Mouse (Mus musculus) liver, postnatal 0 days (tissue): Measurements from ENCODE around the gene Comp. TPM values are rescaled to one million over a fixed set of nuclear protein-coding genes. Genes with fewer than 3 reads are reported as not detected.

Experiments used
- ATAC-seq: fragments of 200-750 bp; cut with Nextera tagmentation; 2 replicates; pipeline ENCODE4 v1.8.0; 2017; ENCODE audit warnings: mild to moderate bottlenecking, moderate library complexity
- DNase-seq: peaks from one replicate; pipeline ENCODE4 v3.0.0-alpha.2; 2016
- H3K27ac ChIP-seq: fragments of 300-500 bp; sonication (generic); 2 replicates; pipeline ENCODE4 v1.5.1; 2014; ENCODE audit warnings: antibody characterized with exemption, moderate library complexity, mild to moderate bottlenecking, low read depth
- H3K27me3 ChIP-seq: fragments of 300-500 bp; sonication (generic); 2 replicates; pipeline ENCODE4 v1.6.1; 2014; ENCODE audit warnings: low read length, control low read depth, mixed read lengths; ENCODE audit not compliant: insufficient read depth
- H3K36me3 ChIP-seq: fragments of 300-500 bp; sonication (generic); replicated peaks from 2 replicates; pipeline ENCODE4 v1.6.1; 2014; ENCODE audit warnings: mild to moderate bottlenecking, control low read depth, low read length, moderate library complexity, mixed read lengths; ENCODE audit not compliant: insufficient read depth
- H3K4me1 ChIP-seq: fragments of 300-500 bp; sonication (generic); 2 replicates; pipeline ENCODE4 v1.6.1; 2014; ENCODE audit warnings: antibody characterized with exemption, mild to moderate bottlenecking, control low read depth; ENCODE audit not compliant: insufficient read depth
- H3K4me2 ChIP-seq: fragments of 300-500 bp; sonication (generic); 2 replicates; pipeline ENCODE4 v1.6.1; 2014; ENCODE audit warnings: low read depth, mild to moderate bottlenecking, low read length, moderate library complexity, mixed read lengths
- H3K4me3 ChIP-seq: fragments of 300-500 bp; sonication (generic); 2 replicates; pipeline ENCODE4 v1.5.1; 2014; ENCODE audit warnings: low read depth, low read length
- H3K9ac ChIP-seq: fragments of 300-500 bp; sonication (generic); replicated peaks from 2 replicates; pipeline ENCODE4 v1.6.1; 2014; ENCODE audit warnings: mild to moderate bottlenecking, moderate library complexity
- H3K9me3 ChIP-seq: fragments of 300-500 bp; sonication (generic); 2 replicates; pipeline ENCODE4 v1.6.1; 2016; ENCODE audit warnings: mild to moderate bottlenecking, control low read depth, low read length, mixed read lengths
- CTCF ChIP-seq: sonication (generic); IDR thresholded peaks from 2 replicates; pipeline ENCODE4 v1.5.1; 2016; ENCODE audit warnings: antibody characterized with exemption, low read depth
- EP300 ChIP-seq: IDR thresholded peaks from 2 replicates; pipeline ENCODE4 v1.6.1; 2016; ENCODE audit warnings: antibody characterized with exemption, low read depth, mild to moderate bottlenecking
- WGBS: fragments of 180-500 bp; shearing (Covaris S2); extraction: QIAGEN DNeasy Blood & Tissue Kit; methylation state at CpG from one replicate; pipeline ENCODE4 v1.1.7; 2014; ENCODE audit not compliant: insufficient replicate concordance; 5-methylcytosine and 5-hydroxymethylcytosine counted together
- polyA plus RNA-seq: library from polyadenylated mRNA; unstranded; fragments of >200 nt; fragmentation: Nextera tagmentation; extraction: Ambion mirVana; gene quantifications from 2 replicates; pipeline ENCODE4 v1.2.1, GENCODE M21; 2015

Gene Comp
- polyA plus RNA-seq, 1 experiment from 2014 or later: 4.0 TPM

GRCm38 (mm10) chr8:70330741-70331364 lies 42.5 kb upstream of the Comp start:
- Histone ChIP-seq H3K9me3 (no peaks in the 10 kb centered on the region), H3K27me3 (no peaks in the 10 kb centered on the region), H3K36me3 (peaks cover 53% of the 10 kb centered on the region), H3K4me3 (no peak overlapping the region), H3K9ac (no peak overlapping the region), H3K4me1 (peaks cover 15% of the 10 kb centered on the region), H3K4me2 (no peak overlapping the region; the same call in 1 of the 2 replicates), H3K27ac (no peak overlapping the region)
- TF ChIP-seq CTCF (peak; percentile 57), EP300 (no peak)
- peak; percentile 65 for DNase-seq
- peak; percentile 58 for ATAC-seq
- 65% methylated on average over 53 of the region's 53 CpGs for whole genome bisulfite sequencing

GRCm38 (mm10) chr8:70331526-70331925 lies 41.8 kb upstream of the Comp start:
- Histone ChIP-seq H3K36me3 (peaks cover 60% of the 10 kb centered on the region), H3K9ac (no peak overlapping the region), H3K27ac (no peak overlapping the region), H3K4me2 (no peak overlapping the region), H3K4me3 (no peak overlapping the region), H3K9me3 (no peaks in the 10 kb centered on the region), H3K27me3 (no peaks in the 10 kb centered on the region), H3K4me1 (peaks cover 15% of the 10 kb centered on the region)
- WGBS: 91% methylated on average over 19 of the region's 19 CpGs
- no peak for TF ChIP-seq EP300
- no peak for TF ChIP-seq CTCF
- no peak for ATAC-seq
- DNase-seq: no peak

- WGBS: 49% methylated on average over 41 of the region's 41 CpGs
- peak; percentile 75 for TF ChIP-seq CTCF
- TF ChIP-seq EP300: no peak
- peaks cover 15% of the 10 kb centered on the region for H3K4me1 ChIP-seq
- no peak overlapping the region for H3K4me3 ChIP-seq
- H3K4me2 ChIP-seq: no peak overlapping the region
- H3K27me3 ChIP-seq: no peaks in the 10 kb centered on the region
- H3K36me3 ChIP-seq: peaks cover 67% of the 10 kb centered on the region
- no peaks in the 10 kb centered on the region for H3K9me3 ChIP-seq
- no peak overlapping the region for H3K27ac ChIP-seq
- H3K9ac ChIP-seq: no peak overlapping the region
- peak; percentile 72 for DNase-seq
- peak; percentile 57 for ATAC-seq
These were observed 41.1 kb upstream of the Comp start for GRCm38 (mm10) chr8:70332070-70332877.

- TF ChIP-seq EP300 (no peak), CTCF (no peak)
- no peaks in the 10 kb centered on the region for H3K27me3 ChIP-seq
- ATAC-seq: no peak
- no peak overlapping the region for H3K4me2 ChIP-seq
- H3K4me3 ChIP-seq: no peak overlapping the region
- no peaks in the 10 kb centered on the region for H3K9me3 ChIP-seq
- H3K4me1 ChIP-seq: peaks cover 15% of the 10 kb centered on the region
- WGBS: 91% methylated on average over 6 of the region's 6 CpGs
- H3K27ac ChIP-seq: no peak overlapping the region
- no peak overlapping the region for H3K9ac ChIP-seq
- peaks cover 73% of the 10 kb centered on the region for H3K36me3 ChIP-seq
- DNase-seq: no peak
These were observed 40.5 kb upstream of the Comp start for GRCm38 (mm10) chr8:70332878-70333202.

- H3K27me3 ChIP-seq: no peaks in the 10 kb centered on the region
- WGBS: 84% methylated on average over 7 of the region's 7 CpGs
- peaks cover 100% of the 10 kb centered on the region for H3K36me3 ChIP-seq
- H3K4me3 ChIP-seq: no peak overlapping the region
- DNase-seq: no peak
- TF ChIP-seq CTCF (no peak), EP300 (no peak)
- no peak overlapping the region for H3K9ac ChIP-seq
- no peak for ATAC-seq
- peaks cover under 1% of the 10 kb centered on the region; the same call in 1 of the 2 replicates for H3K4me1 ChIP-seq
- no peaks in the 10 kb centered on the region for H3K9me3 ChIP-seq
- no peak overlapping the region for H3K4me2 ChIP-seq
- no peak overlapping the region for H3K27ac ChIP-seq
These were observed 34.4 kb upstream of the Comp start for GRCm38 (mm10) chr8:70338931-70339330.

GRCm38 (mm10) chr8:70340659-70341058 lies 32.7 kb upstream of the Comp start:
- H3K27ac ChIP-seq: no peak overlapping the region
- 89% methylated on average over 7 of the region's 7 CpGs for WGBS
- H3K27me3 ChIP-seq: no peaks in the 10 kb centered on the region
- H3K36me3 ChIP-seq: peaks cover 86% of the 10 kb centered on the region
- no peak for ATAC-seq
- no peak overlapping the region for H3K4me2 ChIP-seq
- DNase-seq: no peak
- no peak overlapping the region for H3K4me3 ChIP-seq
- peaks cover 9% of the 10 kb centered on the region for H3K4me1 ChIP-seq
- H3K9ac ChIP-seq: no peak overlapping the region
- H3K9me3 ChIP-seq: no peaks in the 10 kb centered on the region
- TF ChIP-seq CTCF: no peak
- no peak for TF ChIP-seq EP300
